In the genomic region with DNA sequence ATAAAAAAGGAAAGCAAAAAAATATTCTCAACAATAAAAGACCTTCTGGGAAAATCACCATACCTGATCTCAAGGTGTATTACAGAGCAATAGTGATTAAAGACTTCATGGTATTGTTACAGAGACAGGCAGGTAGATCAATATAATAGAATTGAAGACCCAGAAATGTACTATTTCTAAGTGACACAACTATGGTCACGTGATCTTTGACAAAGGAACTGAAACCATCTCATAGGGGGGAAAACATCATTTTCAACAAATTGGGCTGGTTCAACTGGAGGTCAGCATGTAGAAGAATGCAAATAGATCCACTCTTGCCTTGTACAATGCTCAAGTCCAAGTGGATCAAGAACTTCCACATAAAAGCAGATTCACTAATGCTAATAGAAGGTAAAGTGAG, we compare ENCODE assay signal across 16 mouse cellular contexts.
"Had no signal": no experiment of that assay in that cellular context is flagged by ENCODE, and none has a peak within 500 bp of the region (broad histone marks: within the 10 kb centered on the region; RNA-seq: fewer than 3 reads in every experiment).

No protein-coding gene starts in this region.

- H3K27me3 ChIP-seq: neural tube, embryonic 13.5 days; neural tube, embryonic 15.5 days; stomach, embryonic 15.5 days had no signal

- H3K4me2 ChIP-seq: neural tube, embryonic 13.5 days; neural tube, embryonic 15.5 days; stomach, embryonic 15.5 days had no signal

- H3K9ac ChIP-seq: neural tube, embryonic 13.5 days; neural tube, embryonic 15.5 days; stomach, embryonic 15.5 days had no signal

- H3K36me3 ChIP-seq: neural tube, embryonic 13.5 days; neural tube, embryonic 15.5 days; stomach, embryonic 15.5 days had no signal

- H3K4me1 ChIP-seq: neural tube, embryonic 13.5 days; neural tube, embryonic 15.5 days; stomach, embryonic 15.5 days had no signal

- DNase-seq: retina, postnatal 1 day; right cerebral cortex, adult 18-20 months; right cerebral cortex, postnatal 14 days; right cerebral cortex, postnatal 25 days; right cerebral cortex, postnatal 4 days; spleen, adult 18-20 months; thymus, adult 18-20 months; thymus, adult 2 months; thymus, postnatal 14 days; thymus, postnatal 25 days; thymus, postnatal 36 days; thymus, postnatal 4 days had no signal

- H3K27ac ChIP-seq: neural tube, embryonic 13.5 days; neural tube, embryonic 15.5 days; stomach, embryonic 15.5 days; stomach, postnatal 0 days had no signal

- H3K9me3 ChIP-seq: neural tube, embryonic 13.5 days; neural tube, embryonic 15.5 days; stomach, embryonic 15.5 days had no signal

- H3K4me3 ChIP-seq: neural tube, embryonic 13.5 days; neural tube, embryonic 15.5 days; stomach, embryonic 15.5 days had no signal
